Mouse (Mus musculus): ENCODE measurements at regions not wholly inside any gene's neighbourhood (a gene's known extent, or its start where the extent isn't known, plus 50 kb on each side); places are given as distances from the start of the nearest gene placed in this dataset.

GRCm38 (mm10) chr1:35981226-35981625, 87.0 kb upstream of the Hs6st1 start:
- no peak for TF ChIP-seq FOSL1 (IDR thresholded peaks at IDR 0.05; ENCODE audit: insufficient read depth, low read length, poor library complexity, severe bottlenecking)
- no peak for TF ChIP-seq CTCF (IDR thresholded peaks at IDR 0.05; ENCODE audit: control insufficient read depth, insufficient read depth, insufficient read length)
- TF ChIP-seq CEBPB (IDR thresholded peaks at IDR 0.05; ENCODE audit: low read depth) = no peak
- no peak for TF ChIP-seq MYOG (IDR thresholded peaks at IDR 0.05; ENCODE audit: control insufficient read depth, extremely low read depth, insufficient read length)

Data from C2C12 (cell line).